Mouse (Mus musculus): ENCODE measurements around the gene Adgrl2. TPM values are rescaled to one million over a fixed set of nuclear protein-coding genes. Genes with fewer than 3 reads are reported as not detected.

Gene Adgrl2
- 98.1 and 121 TPM in 2 replicates for polyA plus RNA-seq (2016; fragmentation: Nextera tagmentation; extraction: Ambion mirVana)

- Histone ChIP-seq H3K9ac (peak within 1 kb of the TSS; percentile 96), H3K9me3 (replicated peaks) (no peaks in the 10 kb centered on the region), H3K4me2 (replicated peaks) (peak within 1 kb of the TSS; percentile 82), H3K4me1 (peaks cover 8% of the 10 kb centered on the region), H3K4me3 (peak within 1 kb of the TSS; percentile 81), H3K27ac (peak within 1 kb of the TSS; percentile 99), H3K27me3 (peaks cover 4% of the 10 kb centered on the region; the same call in 1 of the 2 replicates), H3K36me3 (no peaks in the 10 kb centered on the region)
- under 1% methylated on average over 25 of the region's 25 CpGs for WGBS
- peak; percentile 19 for ATAC-seq (ENCODE audit: low FRiP score)
Observed at GRCm38 (mm10) chr3:148990531-148991003, at the start of gene Adgrl2. Adgrl2 (minus strand) TSS chr3:148990555.

- H3K4me2 ChIP-seq (replicated peaks), result no peak overlapping the region
- H3K9me3 ChIP-seq (replicated peaks), result no peaks in the 10 kb centered on the region
- no peak overlapping the region for H3K9ac ChIP-seq
- H3K4me3 ChIP-seq, result no peak overlapping the region
- no peaks in the 10 kb centered on the region for H3K27me3 ChIP-seq
- H3K4me1 ChIP-seq, result peaks cover 19% of the 10 kb centered on the region
- no peak for ATAC-seq (ENCODE audit: low FRiP score)
- WGBS, result 72% methylated on average over 4 of the region's 4 CpGs
- H3K27ac ChIP-seq, result no peak overlapping the region
- H3K36me3 ChIP-seq, result no peaks in the 10 kb centered on the region
Observed at GRCm38 (mm10) chr3:149038771-149039170, 48.4 kb upstream of the Adgrl2 start.

DNA sequence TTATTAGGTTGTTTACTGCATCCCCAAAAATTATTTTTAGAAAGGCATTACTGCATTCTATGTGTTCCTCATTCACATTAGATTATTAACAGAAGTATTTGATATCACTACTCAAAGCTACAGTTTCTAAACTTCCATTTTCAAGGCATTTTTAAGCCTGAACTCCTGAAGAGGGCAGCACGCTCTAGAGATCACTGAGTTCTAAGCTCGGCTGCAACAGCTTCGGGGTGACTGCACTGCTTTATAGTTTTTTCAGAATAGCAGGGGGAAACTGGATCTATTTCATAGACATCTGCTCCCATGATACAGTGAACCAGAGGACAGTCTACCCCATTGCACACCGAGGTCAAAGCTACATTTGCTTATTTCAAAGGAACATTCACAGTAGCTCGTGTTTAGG lies 29.6 kb upstream of the Adgrl2 start:
- WGBS, result 68% methylated on average over 5 of the region's 5 CpGs
- no peak for ATAC-seq (ENCODE audit: low FRiP score)
- Histone ChIP-seq H3K4me1 (no peaks in the 10 kb centered on the region), H3K4me3 (no peak overlapping the region), H3K4me2 (replicated peaks) (no peak overlapping the region), H3K27ac (no peak overlapping the region), H3K27me3 (no peaks in the 10 kb centered on the region), H3K36me3 (no peaks in the 10 kb centered on the region), H3K9ac (no peak overlapping the region), H3K9me3 (replicated peaks) (no peaks in the 10 kb centered on the region)

- no peak overlapping the region for H3K4me3 ChIP-seq
- 75% methylated on average over 7 of the region's 7 CpGs for WGBS
- no peaks in the 10 kb centered on the region; the same call in 1 of the 2 replicates for H3K27me3 ChIP-seq
- H3K27ac ChIP-seq, result no peak overlapping the region
- ATAC-seq (ENCODE audit: low FRiP score), result no peak
- no peak overlapping the region for H3K4me2 ChIP-seq (replicated peaks)
- H3K4me1 ChIP-seq, result no peaks in the 10 kb centered on the region
- H3K36me3 ChIP-seq, result no peaks in the 10 kb centered on the region
- no peak overlapping the region for H3K9ac ChIP-seq
- H3K9me3 ChIP-seq (replicated peaks), result no peaks in the 10 kb centered on the region
Observed at GRCm38 (mm10) chr3:149009311-149009710, 19.0 kb upstream of the Adgrl2 start.

GRCm38 (mm10) chr3:149008634-149009023 lies 18.3 kb upstream of the Adgrl2 start:
- H3K9ac ChIP-seq, result no peak overlapping the region
- H3K4me2 ChIP-seq (replicated peaks), result no peak overlapping the region
- no peaks in the 10 kb centered on the region for H3K4me1 ChIP-seq
- no peak overlapping the region for H3K27ac ChIP-seq
- no peak overlapping the region for H3K4me3 ChIP-seq
- H3K27me3 ChIP-seq, result no peaks in the 10 kb centered on the region; the same call in 1 of the 2 replicates
- H3K36me3 ChIP-seq, result no peaks in the 10 kb centered on the region
- no peaks in the 10 kb centered on the region for H3K9me3 ChIP-seq (replicated peaks)
- no peak for ATAC-seq (ENCODE audit: low FRiP score)
- WGBS, result 68% methylated on average over 6 of the region's 6 CpGs

GRCm38 (mm10) chr3:149007860-149008633 lies 17.7 kb upstream of the Adgrl2 start:
- Histone ChIP-seq H3K36me3 (no peaks in the 10 kb centered on the region), H3K4me1 (no peaks in the 10 kb centered on the region), H3K9ac (no peak overlapping the region), H3K27ac (no peak overlapping the region), H3K4me3 (no peak overlapping the region), H3K4me2 (replicated peaks) (0 out of 2 replicates have a peak overlapping the region, but pooled peaks have one; percentile 0), H3K27me3 (no peaks in the 10 kb centered on the region; the same call in 1 of the 2 replicates), H3K9me3 (replicated peaks) (no peaks in the 10 kb centered on the region)
- 62% methylated on average over 20 of the region's 20 CpGs for whole genome bisulfite sequencing
- ATAC-seq (ENCODE audit: low FRiP score), result no peak

DNA sequence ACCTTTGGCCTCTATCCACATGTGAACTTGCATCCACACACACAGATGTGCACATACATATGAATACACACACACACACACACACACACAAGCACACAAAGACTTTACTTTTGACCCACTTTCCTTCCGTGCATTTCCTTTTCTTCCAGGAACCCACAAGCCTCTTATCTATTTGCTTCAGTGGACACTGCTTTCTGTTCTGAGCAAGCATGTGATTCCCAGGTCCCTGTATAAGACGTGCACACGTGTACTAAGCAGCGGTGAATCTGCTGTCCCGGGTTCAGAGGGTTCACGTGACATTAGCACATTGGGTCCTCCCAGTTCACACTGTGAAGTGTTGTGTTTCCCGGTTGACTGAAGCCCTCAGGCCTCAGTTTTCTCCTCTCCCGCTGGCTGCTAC lies 11.0 kb upstream of the Adgrl2 start:
- no peak for ATAC-seq (ENCODE audit: low FRiP score)
- no peaks in the 10 kb centered on the region for H3K27me3 ChIP-seq
- H3K9ac ChIP-seq, result no peak overlapping the region
- H3K9me3 ChIP-seq (replicated peaks), result no peaks in the 10 kb centered on the region
- H3K27ac ChIP-seq, result no peak overlapping the region
- 25% methylated on average over 8 of the region's 8 CpGs for WGBS
- no peaks in the 10 kb centered on the region for H3K36me3 ChIP-seq
- no peak overlapping the region for H3K4me3 ChIP-seq
- no peaks in the 10 kb centered on the region for H3K4me1 ChIP-seq
- no peak overlapping the region for H3K4me2 ChIP-seq (replicated peaks)

DNA sequence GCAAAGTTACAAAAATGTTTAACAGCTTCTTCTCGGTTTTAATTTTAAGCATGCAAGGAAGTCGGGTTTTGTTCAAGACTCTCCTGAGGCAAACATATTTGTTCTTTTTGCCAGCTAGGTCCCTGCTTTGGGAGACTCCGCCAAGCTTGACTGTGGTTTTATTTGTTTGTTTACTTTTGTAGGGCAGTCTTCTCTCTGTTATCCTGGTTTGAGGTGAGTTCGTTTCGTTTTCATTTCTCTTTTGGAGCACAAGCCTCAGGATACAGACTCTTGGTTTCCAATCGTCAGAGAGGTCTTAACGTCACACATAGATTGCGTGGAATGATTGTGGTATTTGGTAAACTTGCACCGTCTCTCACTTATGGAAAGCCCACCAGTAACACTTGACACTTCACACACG lies 8.3 kb upstream of the Adgrl2 start:
- Histone ChIP-seq H3K36me3 (no peaks in the 10 kb centered on the region), H3K9ac (no peak overlapping the region), H3K4me2 (replicated peaks) (no peak overlapping the region), H3K4me1 (no peaks in the 10 kb centered on the region), H3K9me3 (replicated peaks) (no peaks in the 10 kb centered on the region), H3K27me3 (peaks cover 4% of the 10 kb centered on the region; the same call in 1 of the 2 replicates), H3K4me3 (no peak overlapping the region), H3K27ac (no peak overlapping the region)
- ATAC-seq (ENCODE audit: low FRiP score), result no peak
- WGBS, result 75% methylated on average over 10 of the region's 10 CpGs

GRCm38 (mm10) chr3:148991056-148991455 lies 701 bp upstream of the Adgrl2 start:
- Histone ChIP-seq H3K27ac (peak overlapping the region; percentile 99; the same call in 1 of the 2 replicates), H3K4me3 (peak overlapping the region; percentile 81), H3K27me3 (peaks cover 4% of the 10 kb centered on the region; the same call in 1 of the 2 replicates), H3K4me1 (peaks cover 6% of the 10 kb centered on the region), H3K9ac (no peak overlapping the region), H3K4me2 (replicated peaks) (peak overlapping the region; percentile 82), H3K36me3 (no peaks in the 10 kb centered on the region), H3K9me3 (replicated peaks) (no peaks in the 10 kb centered on the region)
- under 1% methylated on average over 8 of the region's 8 CpGs for WGBS
- ATAC-seq (ENCODE audit: low FRiP score), result no peak

GRCm38 (mm10) chr3:148989818-148990530 lies 381 bp downstream of the Adgrl2 start:
- WGBS, result 1% methylated on average over 64 of the region's 68 CpGs

DNA sequence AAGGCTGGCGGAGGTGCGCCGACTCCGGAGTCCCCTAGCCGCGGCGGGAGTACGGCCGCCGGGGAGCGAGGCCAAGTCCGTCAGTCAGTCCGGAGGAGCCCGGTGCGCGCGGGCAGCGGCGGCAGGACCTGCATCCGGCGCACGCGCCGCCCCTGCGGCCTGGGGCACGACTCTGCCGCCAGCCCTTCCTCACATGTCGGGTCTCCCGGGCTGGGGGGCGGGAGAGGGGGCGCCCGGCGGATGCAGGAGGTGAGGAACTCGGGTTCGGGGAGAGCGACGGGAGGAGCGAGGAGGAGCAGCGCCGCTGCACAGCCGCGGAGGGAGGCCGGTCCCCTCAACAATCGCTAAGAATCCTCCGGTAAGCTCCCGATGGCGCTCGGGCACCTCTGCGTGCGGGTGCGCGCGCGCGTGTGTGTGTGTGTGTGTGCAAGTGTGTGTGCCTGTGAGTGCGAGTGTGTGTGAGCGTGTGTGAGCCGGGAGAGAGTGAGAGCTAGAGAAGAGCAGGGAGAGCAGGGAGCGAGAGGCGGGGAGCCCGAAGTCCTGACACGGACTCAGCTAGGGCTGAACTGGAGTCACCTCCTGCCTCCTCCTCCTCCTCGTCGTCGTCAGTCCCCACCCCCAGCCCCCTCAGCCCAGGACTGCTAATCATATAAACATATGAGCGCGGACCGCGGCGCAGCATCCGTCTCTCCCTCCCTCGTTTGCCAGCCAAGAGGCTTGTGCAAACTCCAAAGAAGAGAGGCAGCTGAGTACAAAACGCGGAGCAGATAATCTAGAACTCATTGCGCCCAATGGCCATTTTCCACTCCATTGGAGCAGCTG lies 1.1 kb downstream of the Adgrl2 start:
- H3K4me1 ChIP-seq, result peaks cover 21% of the 10 kb centered on the region
- under 1% methylated on average over 72 of the region's 75 CpGs for WGBS
- H3K27ac ChIP-seq, result peak overlapping the region; percentile 99
- peak overlapping the region; percentile 82 for H3K4me2 ChIP-seq (replicated peaks)
- no peaks in the 10 kb centered on the region for H3K36me3 ChIP-seq
- H3K4me3 ChIP-seq, result peak overlapping the region; percentile 81
- H3K27me3 ChIP-seq, result peaks cover under 1% of the 10 kb centered on the region; the same call in 1 of the 2 replicates
- ATAC-seq (ENCODE audit: low FRiP score), result peak; percentile 85
- H3K9me3 ChIP-seq (replicated peaks), result no peaks in the 10 kb centered on the region
- H3K9ac ChIP-seq, result peak overlapping the region; percentile 96

More at GRCm38 (mm10) chr3:148989818-148990530, 381 bp downstream of the Adgrl2 start:
- peak overlapping the region; percentile 99 for H3K27ac ChIP-seq
- no peaks in the 10 kb centered on the region for H3K36me3 ChIP-seq
- H3K9ac ChIP-seq, result peak overlapping the region; percentile 96
- peak overlapping the region; percentile 81 for H3K4me3 ChIP-seq
- peak; percentile 65 for ATAC-seq (ENCODE audit: low FRiP score)
- H3K4me2 ChIP-seq (replicated peaks), result peak overlapping the region; percentile 82
- H3K9me3 ChIP-seq (replicated peaks), result no peaks in the 10 kb centered on the region
- H3K4me1 ChIP-seq, result peaks cover 14% of the 10 kb centered on the region
- H3K27me3 ChIP-seq, result peaks cover 4% of the 10 kb centered on the region; the same call in 1 of the 2 replicates

Data from hindbrain, embryonic 12.5 days (tissue).